Mouse (Mus musculus) CD4-positive, CD25-positive, alpha-beta regulatory T cell, adult 4 months (primary cell): ENCODE measurements around the gene Ifi213. TPM values are rescaled to one million over a fixed set of nuclear protein-coding genes. Genes with fewer than 3 reads are reported as not detected.
A peak's percentile ranks its signal among the peaks of the same experiment; 100 is the strongest.
"Not testable (repeated sequence)": the region's sequence is repeated elsewhere in the genome, so short reads cannot be mapped to it uniquely, and the experiment has no call there.

Experiments
- ATAC-seq: one replicate; pipeline ENCODE4 v1.8.0; 2017
- polyA plus RNA-seq, 2 experiments: library from polyadenylated mRNA; unstranded; fragments of 100-300 nt; shearing (Covaris generic); gene quantifications; one replicate each; pipeline ENCODE4 v1.2.1; 2017

Gene Ifi213
- 100 to 1,000 TPM in 1 of 2 experiments, 10 to 100 TPM in 1; 96.5 to 102 TPM for polyA plus RNA-seq

- peak; percentile 88 for ATAC-seq
These were observed at the start of gene Ifi213 for GRCm38 (mm10) chr1:173598838-173599494. TSS of gene Ifi213 (minus strand) at chr1:173599274.

DNA sequence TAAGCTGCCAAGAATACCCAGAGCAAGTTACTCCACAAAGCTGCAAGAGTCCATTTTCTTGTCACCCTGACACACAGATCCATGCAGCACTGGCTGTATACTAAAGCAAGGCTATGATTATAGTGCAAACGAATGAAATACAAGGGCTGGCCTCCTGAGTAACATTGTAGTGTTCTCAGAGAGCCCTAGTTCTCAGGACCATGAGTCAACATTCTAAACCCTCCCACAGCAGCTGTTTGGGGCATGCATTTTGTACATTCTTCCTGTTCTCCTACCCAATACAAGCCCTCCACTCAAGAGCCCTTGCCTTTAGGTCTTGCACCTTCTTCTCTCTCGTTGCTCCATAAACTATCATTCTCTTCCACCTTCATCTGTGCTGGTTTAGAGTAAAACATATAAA, 46.3 kb upstream of the Ifi213 start:
- no peak for ATAC-seq

- no peak for ATAC-seq
These were observed 35.0 kb upstream of the Ifi213 start for GRCm38 (mm10) chr1:173633969-173634645.

DNA sequence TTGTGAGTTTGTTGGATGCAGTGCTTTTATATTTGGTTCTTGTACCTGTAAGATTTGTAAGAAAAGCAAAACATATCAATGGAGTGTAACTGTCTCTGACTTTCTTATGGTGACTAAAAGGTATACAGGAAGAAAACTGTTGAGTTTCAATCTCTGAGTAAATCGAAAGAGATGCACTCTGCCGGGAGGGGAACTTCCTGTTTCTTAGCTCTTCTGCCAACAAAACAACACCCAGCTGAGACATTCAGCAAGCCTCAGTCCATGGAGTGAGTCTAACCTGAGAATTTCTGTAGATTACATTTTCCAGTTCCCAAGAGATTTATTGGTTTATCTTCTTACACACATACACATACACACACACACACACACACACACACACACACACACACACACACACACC, 31.5 kb upstream of the Ifi213 start, which contains the start of gene Ifi209:
TSS of gene Ifi209 (plus strand) at position 296 of the 400 bp plus-strand sequence.
- ATAC-seq, result peak; percentile 81

GRCm38 (mm10) chr1:173626686-173627085, 27.6 kb upstream of the Ifi213 start:
- ATAC-seq, result no peak

- no peak for ATAC-seq
These were observed 25.0 kb upstream of the Ifi213 start for GRCm38 (mm10) chr1:173624052-173624451.

GRCm38 (mm10) chr1:173622216-173622615, 23.1 kb upstream of the Ifi213 start:
- not testable (repeated sequence) for ATAC-seq

- not testable (repeated sequence) for ATAC-seq
These were observed 11.2 kb upstream of the Ifi213 start for GRCm38 (mm10) chr1:173610291-173610690.

GRCm38 (mm10) chr1:173589698-173590097, 9.4 kb downstream of the Ifi213 start:
- not testable (repeated sequence) for ATAC-seq

GRCm38 (mm10) chr1:173579921-173580585, 19.0 kb downstream of the Ifi213 start:
- no peak for ATAC-seq

DNA sequence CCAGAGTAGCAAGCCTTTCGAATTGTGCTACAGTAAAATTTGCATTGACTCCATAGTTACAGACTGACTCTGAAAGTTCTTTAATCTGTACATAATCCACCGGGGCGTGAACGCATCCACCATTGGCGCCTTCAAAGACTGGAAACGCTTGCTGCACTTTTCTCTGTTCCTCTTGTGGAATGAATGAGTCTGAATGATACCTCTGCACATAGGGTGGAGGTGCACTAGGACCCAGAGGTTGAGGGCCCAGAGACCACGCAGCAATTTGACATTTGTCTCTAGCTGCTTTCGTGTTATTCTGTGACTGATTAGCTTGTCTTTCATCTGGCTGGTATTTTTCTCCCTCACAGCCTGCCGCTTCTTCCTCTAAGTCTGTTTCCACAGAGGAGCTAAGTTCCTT, 20.0 kb downstream of the Ifi213 start:
- ATAC-seq, result no peak

DNA sequence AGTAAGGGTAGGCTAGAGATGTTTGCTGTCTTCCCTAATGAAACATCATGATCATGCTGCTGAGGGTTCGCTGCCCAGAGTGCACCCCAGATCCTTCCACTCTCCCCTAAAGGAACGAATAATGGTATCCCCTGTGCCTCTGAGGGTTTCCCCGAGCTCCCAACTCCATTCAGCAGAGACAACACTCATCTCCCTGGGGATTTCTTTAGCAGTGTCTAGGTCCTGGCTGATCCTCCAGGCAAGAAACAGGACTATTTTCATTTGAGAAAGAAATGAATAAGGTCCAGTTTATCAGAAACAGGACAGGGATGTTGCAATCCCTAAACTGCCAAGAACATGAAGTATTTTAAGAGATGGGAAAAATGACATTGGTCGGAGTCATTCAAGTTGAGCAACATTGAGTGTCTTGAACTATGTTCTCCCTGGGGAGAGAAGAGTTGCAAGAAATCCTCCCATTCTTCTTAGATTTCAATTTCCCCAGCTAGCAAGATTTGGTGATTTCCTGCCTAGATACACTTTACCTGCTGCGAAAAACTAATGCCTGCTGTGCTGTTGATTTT, 48.5 kb downstream of the Ifi213 start:
- not testable (repeated sequence) for ATAC-seq

GRCm38 (mm10) chr1:173548798-173549197, 50.3 kb downstream of the Ifi213 start:
- peak; percentile 71 for ATAC-seq

GRCm38 (mm10) chr1:173535791-173536190, 63.3 kb downstream of the Ifi213 start, which contains the start of gene Ifi214:
TSS of gene Ifi214 (minus strand) at chr1:173535957.
- ATAC-seq, result peak; percentile 66

GRCm38 (mm10) chr1:173521452-173521851, 77.6 kb downstream of the Ifi213 start:
- no peak for ATAC-seq

Other genes with a start within 250 kb of the Ifi213 start
- gene Aim2, start 248.4 kb downstream of the Ifi213 start, polyA plus RNA-seq, result 10 to 100 TPM; 44.7 to 78.2 TPM
- gene Cadm3, start 231.6 kb downstream of the Ifi213 start, polyA plus RNA-seq, result not detected
- gene Ifi206, start 108.2 kb downstream of the Ifi213 start, polyA plus RNA-seq, result 100 to 1,000 TPM in 1 of 2 experiments, 10 to 100 TPM in 1; 79.8 to 100 TPM
- 10 to 100 TPM; 35.1 to 36.6 TPM for gene Ifi214, start 63.3 kb downstream of the Ifi213 start, polyA plus RNA-seq
- 100 to 1,000 TPM; 194 to 235 TPM for gene Ifi209, start 31.6 kb upstream of the Ifi213 start, polyA plus RNA-seq
- 10 to 100 TPM; 74.3 to 81.2 TPM for gene Ifi208, start 74.4 kb upstream of the Ifi213 start, polyA plus RNA-seq
- under 1 TPM; 0.09 to 0.16 TPM for gene Ifi207, start 142.5 kb upstream of the Ifi213 start, polyA plus RNA-seq
- gene Ifi204, start 167.7 kb upstream of the Ifi213 start, polyA plus RNA-seq, result 1 to 10 TPM in 1 of 2 experiments, not detected in 1; 1.1 TPM